Mouse (Mus musculus) cerebellum, postnatal 14 days (tissue): ENCODE measurements at regions not wholly inside any gene's neighbourhood (a gene's known extent, or its start where the extent isn't known, plus 50 kb on each side); places are given as distances from the start of the nearest gene placed in this dataset.

Experiments
- DNase-seq, 2 experiments: peaks; one replicate each; pipeline ENCODE4 v3.0.0; 2021; ENCODE audit warnings: mixed read lengths in 2 of 2

- no peak for DNase-seq
Observed at GRCm38 (mm10) chr10:50241645-50242044, 350.8 kb upstream of the Ascc3 start.

- no peak for DNase-seq
Observed at GRCm38 (mm10) chr10:50203587-50203986, 388.9 kb upstream of the Ascc3 start.

GRCm38 (mm10) chr10:50201691-50202090 is 390.8 kb upstream of the Ascc3 start:
- peak; percentile 27 to 41 for DNase-seq

GRCm38 (mm10) chr10:50199857-50200256 is 392.6 kb upstream of the Ascc3 start:
- DNase-seq: peak; percentile 41 to 70

GRCm38 (mm10) chr10:50197897-50198538 is 394.5 kb upstream of the Ascc3 start:
- DNase-seq: peak in 1 of 2 experiments; percentile 7

- DNase-seq: peak; percentile 36 to 62
Observed at GRCm38 (mm10) chr10:50190276-50190675, 401.7 kb upstream of the Grik2 start.

DNA sequence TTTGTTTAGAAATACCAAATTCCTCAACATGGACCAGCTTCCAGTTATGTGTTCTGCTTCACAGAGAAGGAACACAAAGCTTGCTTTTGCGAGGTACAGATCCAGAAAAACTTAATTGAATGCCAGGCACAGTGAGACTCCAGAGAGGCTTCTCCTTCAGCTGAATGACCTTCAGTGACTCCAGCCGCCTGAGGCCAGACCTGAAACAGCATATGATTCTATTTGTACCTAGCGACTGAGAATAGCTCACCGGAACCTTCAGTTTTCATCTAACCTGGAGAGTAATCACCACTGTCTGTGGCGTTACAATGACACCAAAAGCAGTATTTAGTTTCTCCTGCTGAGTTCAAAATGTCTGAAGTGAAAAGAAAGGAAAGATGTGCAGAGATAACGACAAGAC is 380.6 kb upstream of the Grik2 start:
- DNase-seq: peak in 1 of 2 experiments; percentile 13

DNA sequence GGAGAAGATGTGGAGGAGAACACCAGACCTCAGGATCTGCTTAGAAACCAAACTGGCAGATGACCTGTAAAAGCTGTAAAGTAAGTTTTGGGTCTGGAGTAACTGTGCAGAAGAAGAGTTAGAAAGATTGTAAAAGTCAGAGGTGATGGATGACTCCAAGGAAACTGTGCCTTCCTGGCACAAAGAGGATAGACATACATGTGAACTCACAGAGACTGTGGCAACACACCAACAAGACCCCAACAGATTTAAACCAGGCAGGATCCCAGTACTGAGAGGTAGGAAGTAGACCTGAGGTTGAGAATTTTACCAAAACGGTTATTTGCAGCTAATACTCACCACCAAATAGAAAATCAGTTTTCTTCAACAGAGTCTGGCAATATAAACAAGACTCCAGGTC is 349.8 kb upstream of the Grik2 start:
- DNase-seq: peak; percentile 12 to 68

GRCm38 (mm10) chr10:50137783-50138182 is 349.2 kb upstream of the Grik2 start:
- DNase-seq: peak; percentile 97 to 98

DNA sequence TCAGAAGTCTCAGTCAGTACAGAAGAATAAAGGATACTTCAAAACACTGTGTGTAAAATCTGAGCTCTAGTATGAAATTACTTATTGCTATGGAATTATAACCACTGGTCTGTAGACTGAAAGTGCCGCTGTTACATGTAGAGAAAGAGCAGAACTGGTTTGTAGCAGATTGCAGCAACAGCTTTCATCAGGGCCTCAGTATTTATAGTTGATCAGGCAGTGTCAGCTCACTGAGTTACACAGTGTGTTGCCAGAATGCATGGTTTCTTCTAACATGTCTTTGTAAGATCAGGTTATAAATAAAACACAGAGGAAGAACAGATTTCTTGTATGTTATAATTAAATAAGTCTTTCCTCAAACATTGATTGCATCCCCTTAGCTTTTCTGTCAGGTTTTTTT is 347.6 kb upstream of the Grik2 start:
- DNase-seq: peak; percentile 14 to 44

DNA sequence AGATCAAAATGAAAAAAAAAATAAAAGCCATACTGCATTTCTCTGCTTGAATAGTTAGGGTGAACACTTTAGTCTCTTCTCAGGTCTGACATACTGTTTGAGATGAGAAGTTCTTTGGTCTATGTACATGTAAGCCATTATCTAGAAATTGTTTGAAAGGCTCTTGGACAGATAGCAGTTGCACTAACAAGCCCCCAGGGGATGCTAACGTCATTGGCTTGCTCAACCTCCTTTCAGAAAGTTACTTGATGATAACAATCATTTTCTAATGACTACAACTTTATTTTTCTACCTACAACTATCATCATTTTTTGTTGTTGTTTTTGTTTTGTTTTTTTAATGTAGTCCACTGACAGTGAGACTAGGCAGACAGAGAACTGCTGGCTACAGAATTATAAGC is 346.9 kb upstream of the Grik2 start:
- peak; percentile 15 to 22 for DNase-seq
